Mouse (Mus musculus): ENCODE results near the gene Ces1c. TPM values are rescaled to one million over a fixed set of nuclear protein-coding genes. Genes with fewer than 3 reads are reported as not detected.
A peak's percentile ranks its signal among the peaks of the same experiment; 100 is the strongest.

Gene Ces1c
- polyA plus RNA-seq, 1 experiment from 2014 or later = not detected

DNA sequence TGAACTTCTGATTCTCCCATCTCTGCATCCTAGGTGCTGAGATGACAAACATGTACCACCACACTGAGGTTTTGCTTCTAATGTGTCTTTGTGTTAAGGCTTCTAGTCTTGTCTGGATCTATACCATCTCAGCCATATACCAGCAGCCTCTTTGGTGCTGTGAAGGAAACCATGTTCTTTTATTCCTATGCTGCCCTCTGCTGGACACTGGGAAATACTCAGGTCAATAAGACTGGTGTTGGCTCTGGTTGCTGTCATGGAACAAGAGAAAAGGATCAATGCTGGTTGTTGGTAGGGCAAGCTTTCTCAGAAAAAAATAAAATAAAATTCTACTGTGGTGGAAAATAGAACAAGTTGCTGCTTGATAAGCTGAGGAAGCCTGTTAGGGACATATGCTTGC, 35.7 kb downstream of the Ces1c start:
- Histone ChIP-seq H3K27ac (no peak overlapping the region), H3K27me3 (no peaks in the 10 kb centered on the region), H3K4me3 (replicated peaks) (no peak overlapping the region), H3K4me1 (replicated peaks) (no peaks in the 10 kb centered on the region), H3K4me2 (replicated peaks) (no peak overlapping the region), H3K9me3 (no peaks in the 10 kb centered on the region), H3K36me3 (no peaks in the 10 kb centered on the region), H3K9ac (replicated peaks) (no peak overlapping the region)
- ATAC-seq = no peak

GRCm38 (mm10) chr8:93091324-93091723, 39.8 kb downstream of the Ces1c start:
- no peak for ATAC-seq
- Histone ChIP-seq H3K4me1 (replicated peaks) (peaks cover 7% of the 10 kb centered on the region; the same call in 1 of the 2 replicates), H3K36me3 (no peaks in the 10 kb centered on the region), H3K27ac (no peak overlapping the region), H3K4me2 (replicated peaks) (no peak overlapping the region), H3K27me3 (no peaks in the 10 kb centered on the region), H3K9ac (replicated peaks) (no peak overlapping the region), H3K4me3 (replicated peaks) (no peak overlapping the region), H3K9me3 (no peaks in the 10 kb centered on the region)
- 74% methylated on average over 1 of the region's 1 CpGs for WGBS

DNA sequence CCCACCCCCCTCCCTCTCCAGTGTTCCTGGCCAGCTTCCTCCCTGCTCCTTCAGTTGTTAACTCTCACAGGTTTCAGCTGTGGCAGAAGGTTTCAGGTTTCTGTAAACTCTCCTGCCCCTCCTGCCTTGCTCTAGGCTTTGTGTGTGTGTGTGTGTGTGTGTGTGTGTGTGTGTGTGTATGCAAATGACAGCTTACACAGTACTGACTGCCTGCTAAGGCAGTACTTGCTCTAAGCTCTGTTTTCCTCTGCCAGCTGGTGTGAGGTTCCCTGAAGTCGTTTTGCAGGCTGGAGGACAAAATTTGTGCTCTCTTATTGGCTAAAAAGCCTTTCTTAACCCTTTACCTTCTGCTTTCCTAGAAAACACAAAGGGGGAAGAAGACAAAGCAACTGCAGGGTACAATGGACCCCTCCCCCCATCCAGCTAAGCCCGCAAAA, 42.4 kb downstream of the Ces1c start:
- ATAC-seq = peak; percentile 69
- Histone ChIP-seq H3K9me3 (no peaks in the 10 kb centered on the region), H3K9ac (replicated peaks) (no peak overlapping the region), H3K36me3 (no peaks in the 10 kb centered on the region), H3K27me3 (no peaks in the 10 kb centered on the region), H3K4me2 (replicated peaks) (0 out of 2 replicates have a peak overlapping the region, but pooled peaks have one; percentile 27), H3K27ac (no peak overlapping the region), H3K4me1 (replicated peaks) (peaks cover 7% of the 10 kb centered on the region; the same call in 1 of the 2 replicates), H3K4me3 (replicated peaks) (no peak overlapping the region)
- 4% methylated on average over 2 of the region's 2 CpGs for WGBS

DNA sequence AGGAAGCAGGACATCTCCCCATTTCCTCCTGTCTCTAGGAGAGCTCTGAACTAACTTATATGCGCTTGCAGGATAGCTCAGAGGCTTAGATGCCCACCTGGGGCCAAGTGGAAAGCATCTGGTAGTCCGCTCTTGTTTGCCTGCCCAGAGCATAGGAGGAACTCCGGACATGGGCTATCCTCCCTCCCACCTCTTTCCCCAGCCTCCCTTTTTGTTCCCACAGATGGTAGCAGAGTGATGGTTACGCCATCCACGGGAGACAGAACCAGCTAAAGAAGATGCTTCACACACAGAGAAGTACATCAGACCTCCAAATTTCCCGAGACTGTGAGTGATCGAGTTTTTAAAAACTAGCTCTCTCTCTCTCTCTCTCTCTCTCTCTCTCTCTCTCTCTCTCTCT, 42.9 kb downstream of the Ces1c start:
- Histone ChIP-seq H3K4me3 (replicated peaks) (no peak overlapping the region), H3K27ac (no peak overlapping the region), H3K9me3 (no peaks in the 10 kb centered on the region), H3K9ac (replicated peaks) (no peak overlapping the region), H3K27me3 (no peaks in the 10 kb centered on the region), H3K36me3 (no peaks in the 10 kb centered on the region), H3K4me2 (replicated peaks) (peak overlapping the region; percentile 27), H3K4me1 (replicated peaks) (peaks cover 7% of the 10 kb centered on the region; the same call in 1 of the 2 replicates)
- whole genome bisulfite sequencing = 27% methylated on average over 7 of the region's 7 CpGs
- ATAC-seq = no peak

DNA sequence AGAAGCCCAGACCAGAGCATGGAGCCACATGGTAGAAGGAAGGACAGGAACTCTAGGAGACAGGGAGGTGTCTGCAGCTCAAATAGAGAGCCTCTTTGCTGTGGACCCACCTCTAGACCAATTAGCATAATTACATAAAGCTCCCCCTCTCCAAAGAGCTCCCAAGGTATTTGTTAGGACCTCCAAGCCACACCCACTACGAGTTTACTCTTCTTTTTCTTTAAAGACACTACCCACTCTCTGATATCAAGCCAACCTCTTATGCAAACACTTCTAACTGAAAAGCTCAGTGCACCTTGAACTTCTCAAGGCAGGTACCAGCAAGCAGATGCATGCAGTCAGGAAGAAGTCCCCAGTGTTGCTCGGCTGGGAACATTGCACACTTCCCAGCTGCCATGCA, 51.2 kb downstream of the Ces1c start, which contains the start of gene Ces1b:
Ces1b (minus strand) TSS at position 131 of the 400 bp plus-strand sequence.
- no peak for ATAC-seq

GRCm38 (mm10) chr8:93075251-93075650, 55.8 kb downstream of the Ces1c start:
- Histone ChIP-seq H3K27ac (no peak overlapping the region), H3K4me1 (replicated peaks) (no peaks in the 10 kb centered on the region), H3K9ac (replicated peaks) (no peak overlapping the region), H3K4me3 (replicated peaks) (no peak overlapping the region), H3K27me3 (no peaks in the 10 kb centered on the region), H3K36me3 (no peaks in the 10 kb centered on the region), H3K4me2 (replicated peaks) (no peak overlapping the region), H3K9me3 (no peaks in the 10 kb centered on the region)
- 96% methylated on average over 4 of the region's 4 CpGs for WGBS
- ATAC-seq = no peak

More for the DNA sequence above, 51.2 kb downstream of the Ces1c start, which contains the start of gene Ces1b:
- Histone ChIP-seq H3K4me3 (replicated peaks) (no peak within 1 kb of the TSS), H3K27me3 (no peaks in the 10 kb centered on the region), H3K4me2 (replicated peaks) (no peak within 1 kb of the TSS), H3K9ac (replicated peaks) (no peak within 1 kb of the TSS), H3K4me1 (replicated peaks) (no peaks in the 10 kb centered on the region), H3K36me3 (no peaks in the 10 kb centered on the region), H3K9me3 (no peaks in the 10 kb centered on the region), H3K27ac (no peak within 1 kb of the TSS)
- WGBS = 77% methylated on average over 2 of the region's 2 CpGs

GRCm38 (mm10) chr8:93063416-93064117, 67.5 kb downstream of the Ces1c start:
- Histone ChIP-seq H3K36me3 (no peaks in the 10 kb centered on the region), H3K9ac (replicated peaks) (no peak overlapping the region), H3K4me1 (replicated peaks) (no peaks in the 10 kb centered on the region), H3K9me3 (no peaks in the 10 kb centered on the region), H3K4me2 (replicated peaks) (no peak overlapping the region), H3K4me3 (replicated peaks) (no peak overlapping the region), H3K27ac (no peak overlapping the region), H3K27me3 (no peaks in the 10 kb centered on the region)
- 66% methylated on average over 3 of the region's 3 CpGs for WGBS
- ATAC-seq = no peak

DNA sequence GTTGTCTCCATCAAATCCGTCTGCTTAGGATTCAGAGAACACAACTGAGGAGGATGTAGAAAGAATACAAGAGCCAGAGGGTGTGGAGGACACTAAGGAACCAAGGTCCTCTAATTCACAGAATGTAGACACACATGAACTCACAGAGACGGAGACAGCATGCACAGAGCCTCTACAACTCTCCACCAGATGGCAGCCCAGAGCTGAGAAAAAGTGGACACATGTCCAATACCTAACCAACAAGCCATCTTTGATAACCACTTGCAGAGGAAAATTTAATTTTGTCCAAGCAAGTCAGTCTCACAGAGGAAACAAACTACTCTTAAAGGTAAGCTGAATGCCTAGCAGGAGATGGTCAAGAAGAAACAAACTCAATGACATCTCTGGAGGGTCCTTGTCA, 71.9 kb downstream of the Ces1c start:
- Histone ChIP-seq H3K27me3 (no peaks in the 10 kb centered on the region), H3K27ac (no peak overlapping the region), H3K36me3 (no peaks in the 10 kb centered on the region), H3K4me1 (replicated peaks) (no peaks in the 10 kb centered on the region), H3K9ac (replicated peaks) (no peak overlapping the region), H3K4me2 (replicated peaks) (no peak overlapping the region), H3K9me3 (no peaks in the 10 kb centered on the region), H3K4me3 (replicated peaks) (no peak overlapping the region)
- ATAC-seq = no peak
- WGBS = 15% methylated on average over 2 of the region's 2 CpGs

- H3K4me2 ChIP-seq (replicated peaks) = no peak overlapping the region
- H3K9ac ChIP-seq (replicated peaks) = no peak overlapping the region
- H3K9me3 ChIP-seq = no peaks in the 10 kb centered on the region
- H3K36me3 ChIP-seq = no peaks in the 10 kb centered on the region
- no peak overlapping the region for H3K27ac ChIP-seq
- ATAC-seq = no peak
- H3K4me3 ChIP-seq (replicated peaks) = no peak overlapping the region
- 62% methylated on average over 2 of the region's 2 CpGs for WGBS
- no peaks in the 10 kb centered on the region for H3K27me3 ChIP-seq
- no peaks in the 10 kb centered on the region for H3K4me1 ChIP-seq (replicated peaks)
Measured at GRCm38 (mm10) chr8:93055238-93055637, 75.8 kb downstream of the Ces1c start.

Other genes with a start within 250 kb of the Ces1c start
- gene Capns2, start 229.9 kb downstream of the Ces1c start, polyA plus RNA-seq (2015; fragmentation: Nextera tagmentation; extraction: Ambion mirVana) = 0.22 and 0.34 TPM in 2 replicates
- 0.34 and 0.73 TPM in 2 replicates for gene Slc6a2, start 171.2 kb downstream of the Ces1c start, polyA plus RNA-seq (2015; fragmentation: Nextera tagmentation; extraction: Ambion mirVana)
- gene Ces1a, start 83.1 kb downstream of the Ces1c start, polyA plus RNA-seq (2015; fragmentation: Nextera tagmentation; extraction: Ambion mirVana) = not detected in 2 replicates
- not detected in 2 replicates for gene Ces1b, start 51.3 kb downstream of the Ces1c start, polyA plus RNA-seq (2015; fragmentation: Nextera tagmentation; extraction: Ambion mirVana)
- gene Ces1d, start 66.6 kb upstream of the Ces1c start, polyA plus RNA-seq (2015; fragmentation: Nextera tagmentation; extraction: Ambion mirVana) = 0.19 and 0.34 TPM in 2 replicates
- gene Ces1e, start 98.3 kb upstream of the Ces1c start, polyA plus RNA-seq (2015; fragmentation: Nextera tagmentation; extraction: Ambion mirVana) = not detected in 2 replicates
- not detected in 2 replicates for gene Ces1f, start 148.5 kb upstream of the Ces1c start, polyA plus RNA-seq (2015; fragmentation: Nextera tagmentation; extraction: Ambion mirVana)
- not detected in 2 replicates for gene Ces1g, start 206.0 kb upstream of the Ces1c start, polyA plus RNA-seq (2015; fragmentation: Nextera tagmentation; extraction: Ambion mirVana)
- not detected in 2 replicates for gene Ces1h, start 248.4 kb upstream of the Ces1c start, polyA plus RNA-seq (2015; fragmentation: Nextera tagmentation; extraction: Ambion mirVana)